Mouse (Mus musculus) Patski (cell line): ENCODE measurements around the gene Sohlh1. TPM values are rescaled to one million over a fixed set of nuclear protein-coding genes. Genes with fewer than 3 reads are reported as not detected.

Experiments used
- ATAC-seq: fragments of 100-300 bp; one replicate; pipeline ENCODE4 v1.8.0; 2021
- CTCF ChIA-PET: fragments of 350-600 bp; sonication (Branson Sonifier 250); formaldehyde crosslinking; loops from one replicate; lab custom pipeline; 2022; ENCODE audit warnings: inconsistent platforms; lab: Charles Lee
- POLR2A ChIA-PET: fragments of 350-600 bp; sonication (Branson Sonifier 250); formaldehyde crosslinking; loops from one replicate; lab custom pipeline; 2022; ENCODE audit warnings: antibody characterized with exemption, inconsistent platforms; lab: Charles Lee
- DNase-seq: peaks from one replicate; pipeline ENCODE4 v3.0.0-alpha.2; 2011; ENCODE audit warnings: low read depth, low spot score
- H3K27me3 ChIP-seq: fragments of 371-371 bp; one replicate; pipeline ENCODE4 v1.5.1; 2021
- CTCF ChIP-seq: fragments of 100-300 bp; IDR thresholded peaks from one replicate; pipeline ENCODE4 v1.5.1; 2021
- in situ Hi-C: fragments of 300-500 bp; cut with MboI; formaldehyde crosslinking; loops from 3 replicates; pipeline ENCODE4 v1.11.1; 2018; ENCODE audit warnings: low pct_unique_long_range_greater_than_20kb, mixed read lengths
- polyA plus RNA-seq: library from polyadenylated mRNA; unstranded; gene quantifications from one replicate; pipeline ENCODE4 v1.2.3, GENCODE M21; 2021

The Sohlh1 gene
- polyA plus RNA-seq, 1 experiment from 2014 or later = not detected

GRCm38 (mm10) chr2:25797635-25798034 is 49.4 kb downstream of the Sohlh1 start:
- DNase-seq (no peak), ATAC-seq (no peak)

More at GRCm38 (mm10) chr2:25797635-25798034, 49.4 kb downstream of the Sohlh1 start:
- CTCF ChIA-PET = interaction anchor here (1.2 kb wide), 1 partner anchor 17 kb away, joined by 3 read pairs; no protein-coding TSS in a partner anchor
- H3K27me3 ChIP-seq = no peaks in the 10 kb centered on the region
- no peak for TF ChIP-seq CTCF
- POLR2A ChIA-PET = no interaction called here
- in situ Hi-C loops = no loop called here

Other genes with a start within 250 kb of the Sohlh1 start
- 90.3 TPM for gene Rabl6, start 238.7 kb downstream of the Sohlh1 start, polyA plus RNA-seq
- 0.36 TPM for gene Ccdc183, start 229.6 kb downstream of the Sohlh1 start, polyA plus RNA-seq
- gene Tmem141, start 225.2 kb downstream of the Sohlh1 start, polyA plus RNA-seq = 17.5 TPM
- not detected for gene Fcna, start 219.2 kb downstream of the Sohlh1 start, polyA plus RNA-seq
- gene Lcn8, start 194.1 kb downstream of the Sohlh1 start, polyA plus RNA-seq = not detected
- not detected for gene Lcn5, start 189.3 kb downstream of the Sohlh1 start, polyA plus RNA-seq
- not detected for gene Lcn6, start 170.5 kb downstream of the Sohlh1 start, polyA plus RNA-seq
- gene Lcn10, start 164.5 kb downstream of the Sohlh1 start, polyA plus RNA-seq = not detected
- gene Obp2a, start 147.2 kb downstream of the Sohlh1 start, polyA plus RNA-seq = not detected
- 17.0 TPM for gene Bmyc, start 140.5 kb downstream of the Sohlh1 start, polyA plus RNA-seq
- not detected for gene Obp2b, start 110.2 kb downstream of the Sohlh1 start, polyA plus RNA-seq
- not detected for gene Lcn3, start 81.7 kb downstream of the Sohlh1 start, polyA plus RNA-seq
- not detected for gene Lcn11, start 70.2 kb downstream of the Sohlh1 start, polyA plus RNA-seq
- gene Gm13539, start 65.0 kb downstream of the Sohlh1 start, polyA plus RNA-seq = not detected
- gene Glt6d1, start 31.4 kb downstream of the Sohlh1 start, polyA plus RNA-seq = not detected
- not detected for gene Lcn9, start 24.1 kb downstream of the Sohlh1 start, polyA plus RNA-seq
- 0.06 TPM for gene Kcnt1, start 16.5 kb upstream of the Sohlh1 start, polyA plus RNA-seq
- 38.9 TPM for gene Camsap1, start 136.0 kb upstream of the Sohlh1 start, polyA plus RNA-seq
- gene Ubac1, start 174.5 kb upstream of the Sohlh1 start, polyA plus RNA-seq = 66.1 TPM